Mouse (Mus musculus) thymus, adult 2 months (tissue): ENCODE results near the gene Mapk9.

Experiments
- CTCF ChIP-seq: fragments of 200-500 bp; IDR thresholded peaks from 2 replicates; pipeline ENCODE4 v1.5.1; 2012; ENCODE audit warnings: mild to moderate bottlenecking, control low read depth, low read length, moderate library complexity, borderline replicate concordance; ENCODE audit not compliant: control insufficient read depth, poor library complexity, insufficient read depth; ENCODE audit errors: extremely low read depth
- POLR2A ChIP-seq: fragments of 200-500 bp; IDR thresholded peaks from 2 replicates; pipeline ENCODE4 v1.6.1; 2012; ENCODE audit warnings: mild to moderate bottlenecking, low read length, control low read depth, moderate library complexity; ENCODE audit not compliant: control insufficient read depth, poor library complexity, insufficient read depth; ENCODE audit errors: extremely low read depth

DNA sequence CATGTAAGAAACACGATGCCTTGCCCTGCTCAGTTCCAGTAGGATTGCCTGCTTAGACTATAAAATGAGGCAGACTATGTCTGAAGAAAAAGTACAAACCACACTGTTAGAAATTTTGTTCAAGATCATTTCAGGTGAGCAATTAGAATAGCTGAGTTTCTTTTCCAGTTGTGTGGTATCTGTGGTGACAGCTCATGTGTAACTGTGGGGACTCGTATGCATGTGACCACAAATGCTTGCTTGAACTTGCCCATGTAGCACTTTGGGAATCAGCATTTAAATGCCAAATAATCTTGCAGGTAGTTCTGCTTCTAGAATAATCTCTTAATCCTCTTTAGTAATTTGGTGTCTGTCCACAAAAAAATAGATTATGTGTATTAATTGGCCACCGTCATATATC lies 36.8 kb downstream of the Mapk9 start:
- TF ChIP-seq CTCF (no peak), POLR2A (no peak)
